Mouse (Mus musculus) myocyte (in vitro differentiated cells): ENCODE measurements around the gene Hirip3. TPM values are rescaled to one million over a fixed set of nuclear protein-coding genes. Genes with fewer than 3 reads are reported as not detected.

ENCODE experiments used
- H3K27me3 ChIP-seq: one replicate; pipeline ENCODE4 v1.6.1; 2011; ENCODE audit not compliant: control insufficient read depth, insufficient read depth, insufficient read length
- H3K36me3 ChIP-seq: one replicate; pipeline ENCODE4 v1.6.1; 2011; ENCODE audit not compliant: control insufficient read depth, insufficient read depth
- H3K4me2 ChIP-seq: one replicate; pipeline ENCODE4 v1.6.1; 2011; ENCODE audit warnings: low read depth, control low read depth
- H3K4me3 ChIP-seq: one replicate; pipeline ENCODE4 v1.5.1; 2011; ENCODE audit warnings: mild to moderate bottlenecking, control low read depth, moderate library complexity
- H3K79me2 ChIP-seq: one replicate; pipeline ENCODE4 v1.6.1; 2011; ENCODE audit not compliant: control insufficient read depth, insufficient read depth
- H3ac ChIP-seq: one replicate; pipeline ENCODE4 v1.6.1; 2011; ENCODE audit not compliant: control insufficient read depth, insufficient read length
- CEBPB ChIP-seq: IDR thresholded peaks from 2 replicates; pipeline ENCODE4 v1.6.1; 2011; ENCODE audit warnings: mild to moderate bottlenecking, moderate library complexity; ENCODE audit not compliant: poor library complexity, insufficient read depth, severe bottlenecking
- E2F4 ChIP-seq: IDR thresholded peaks from one replicate; pipeline ENCODE4 v1.6.1; 2011; ENCODE audit warnings: mild to moderate bottlenecking, control low read depth, moderate library complexity; ENCODE audit not compliant: insufficient read depth
- MAX ChIP-seq: IDR thresholded peaks from one replicate; pipeline ENCODE4 v1.6.1; 2011; ENCODE audit warnings: low read depth, mild to moderate bottlenecking, control low read depth
- MYOD1 ChIP-seq, 3 experiments: IDR thresholded peaks; one replicate each; pipeline ENCODE4 v1.6.1; 2011; ENCODE audit warnings: control low read depth in 2 of 3, low read depth in 2 of 3, mild to moderate bottlenecking in 2 of 3, moderate library complexity in 1 of 3; ENCODE audit not compliant: insufficient read length in 2 of 3, control insufficient read depth in 1 of 3
- MYOG ChIP-seq, 3 experiments: IDR thresholded peaks; one replicate each; pipeline ENCODE4 v1.6.1; 2011; ENCODE audit warnings: control low read depth in 2 of 3, low read depth in 2 of 3, mild to moderate bottlenecking in 2 of 3; ENCODE audit not compliant: insufficient read length in 2 of 3, control insufficient read depth in 1 of 3, insufficient read depth in 1 of 3
- POLR2A ChIP-seq: IDR thresholded peaks from one replicate; pipeline ENCODE4 v1.6.1; 2011; ENCODE audit warnings: low read depth, mild to moderate bottlenecking, control low read depth, moderate library complexity; ENCODE audit not compliant: insufficient read length
- POLR2AphosphoS2 ChIP-seq: IDR thresholded peaks from one replicate; pipeline ENCODE4 v1.6.1; 2011; ENCODE audit warnings: low read depth, control low read depth; ENCODE audit not compliant: insufficient read length
- REST ChIP-seq: IDR thresholded peaks from one replicate; pipeline ENCODE4 v1.6.1; 2011; ENCODE audit warnings: mild to moderate bottlenecking, control low read depth, moderate library complexity; ENCODE audit not compliant: insufficient read depth, insufficient read length
- SRF ChIP-seq: IDR thresholded peaks from one replicate; pipeline ENCODE4 v1.6.1; 2011; ENCODE audit warnings: low read depth; ENCODE audit not compliant: control insufficient read depth, insufficient read length
- TCF12 ChIP-seq: IDR thresholded peaks from one replicate; pipeline ENCODE4 v1.6.1; 2011; ENCODE audit warnings: mild to moderate bottlenecking, control low read depth; ENCODE audit not compliant: poor library complexity, insufficient read depth, severe bottlenecking
- TCF3 ChIP-seq: IDR thresholded peaks from one replicate; pipeline ENCODE4 v1.6.1; 2011; ENCODE audit warnings: low read depth, control low read depth; ENCODE audit not compliant: insufficient read length
- USF1 ChIP-seq: IDR thresholded peaks from one replicate; pipeline ENCODE4 v1.6.1; 2011; ENCODE audit warnings: low read depth, mild to moderate bottlenecking, control low read depth, moderate library complexity
- polyA plus RNA-seq: library from polyadenylated mRNA; unstranded; fragments of >200 nt; fragmentation: generic; extraction: Trizol; gene quantifications from one replicate; pipeline ENCODE4 v1.2.1, GENCODE M21; 2012; ENCODE audit warnings: missing spikeins

The Hirip3 gene
- 16.2 TPM for polyA plus RNA-seq

GRCm38 (mm10) chr7:126861429-126862130 lies at the start of gene Hirip3:
Hirip3 (plus strand) TSS chr7:126861972.
- Histone ChIP-seq H3K4me2 (peak within 1 kb of the TSS; percentile 92), H3K4me3 (peak within 1 kb of the TSS; percentile 89), H3K27me3 (no peaks in the 10 kb centered on the region), H3K36me3 (no peaks in the 10 kb centered on the region), H3ac (peak within 1 kb of the TSS; percentile 47), H3K79me2 (peaks cover 12% of the 10 kb centered on the region)
- TF ChIP-seq POLR2AphosphoS2: peak; percentile 81
- peak; percentile 77 for TF ChIP-seq POLR2A
- TF ChIP-seq MYOG (IDR thresholded peaks at IDR 0.05; ENCODE audit: control insufficient read depth in 1 of 3, insufficient read depth in 1 of 3, insufficient read length in 2 of 3, low read depth in 2 of 3): no peak

- Histone ChIP-seq H3ac (no peak overlapping the region), H3K4me2 (no peak overlapping the region), H3K79me2 (no peaks in the 10 kb centered on the region), H3K36me3 (no peaks in the 10 kb centered on the region), H3K4me3 (no peak overlapping the region), H3K27me3 (no peaks in the 10 kb centered on the region)
- TF ChIP-seq POLR2AphosphoS2: no peak
- TF ChIP-seq MYOD1 (IDR thresholded peaks at IDR 0.05; ENCODE audit: control insufficient read depth in 1 of 3, insufficient read length in 2 of 3, low read depth in 2 of 3): no peak
- TF ChIP-seq MYOG (IDR thresholded peaks at IDR 0.05; ENCODE audit: control insufficient read depth in 1 of 3, insufficient read depth in 1 of 3, insufficient read length in 2 of 3, low read depth in 2 of 3): no peak
- no peak for TF ChIP-seq POLR2A
- TF ChIP-seq MAX: no peak
- TF ChIP-seq REST: no peak
- TF ChIP-seq TCF12: no peak
- TF ChIP-seq CEBPB: no peak
- TF ChIP-seq E2F4: no peak
- TF ChIP-seq SRF: no peak
- TF ChIP-seq TCF3: no peak
- TF ChIP-seq USF1: no peak
Measured at GRCm38 (mm10) chr7:126815726-126816222, 46.0 kb upstream of the Hirip3 start.

- H3K36me3 ChIP-seq: no peaks in the 10 kb centered on the region
- H3K27me3 ChIP-seq: no peaks in the 10 kb centered on the region
- no peak for TF ChIP-seq MAX
- TF ChIP-seq USF1: no peak
- TF ChIP-seq REST: no peak
- TF ChIP-seq CEBPB: no peak
- TF ChIP-seq TCF12: no peak
- H3ac ChIP-seq: no peak overlapping the region
- no peaks in the 10 kb centered on the region for H3K79me2 ChIP-seq
- no peak overlapping the region for H3K4me2 ChIP-seq
- H3K4me3 ChIP-seq: no peak overlapping the region
Measured at GRCm38 (mm10) chr7:126816494-126816893, 45.3 kb upstream of the Hirip3 start.

GRCm38 (mm10) chr7:126817595-126817994 lies 44.2 kb upstream of the Hirip3 start:
- H3ac ChIP-seq: no peak overlapping the region
- no peaks in the 10 kb centered on the region for H3K79me2 ChIP-seq
- H3K4me3 ChIP-seq: no peak overlapping the region
- no peaks in the 10 kb centered on the region for H3K36me3 ChIP-seq
- TF ChIP-seq CEBPB (no peak), POLR2A (no peak), MYOG (IDR thresholded peaks at IDR 0.05; ENCODE audit: control insufficient read depth in 1 of 3, insufficient read depth in 1 of 3, insufficient read length in 2 of 3, low read depth in 2 of 3) (no peak), POLR2AphosphoS2 (no peak), E2F4 (no peak), TCF12 (no peak), SRF (no peak), REST (no peak), MYOD1 (IDR thresholded peaks at IDR 0.05; ENCODE audit: control insufficient read depth in 1 of 3, insufficient read length in 2 of 3, low read depth in 2 of 3) (no peak), TCF3 (no peak), MAX (no peak), USF1 (no peak)
- peaks cover 4% of the 10 kb centered on the region for H3K27me3 ChIP-seq
- H3K4me2 ChIP-seq: no peak overlapping the region

GRCm38 (mm10) chr7:126818818-126819217 lies 43.0 kb upstream of the Hirip3 start:
- TF ChIP-seq USF1: no peak
- TF ChIP-seq CEBPB: no peak
- no peak for TF ChIP-seq MAX
- no peak for TF ChIP-seq POLR2AphosphoS2
- no peak for TF ChIP-seq E2F4
- no peak for TF ChIP-seq MYOG (IDR thresholded peaks at IDR 0.05; ENCODE audit: control insufficient read depth in 1 of 3, insufficient read depth in 1 of 3, insufficient read length in 2 of 3, low read depth in 2 of 3)
- no peak for TF ChIP-seq POLR2A
- TF ChIP-seq SRF: no peak
- Histone ChIP-seq H3ac (no peak overlapping the region), H3K27me3 (peaks cover 16% of the 10 kb centered on the region), H3K4me3 (no peak overlapping the region), H3K79me2 (no peaks in the 10 kb centered on the region), H3K36me3 (no peaks in the 10 kb centered on the region), H3K4me2 (no peak overlapping the region)
